Mouse (Mus musculus) testis, adult 2 months (tissue): ENCODE results near the gene Taf15.

Experiments
- CTCF ChIP-seq: fragments of 200-500 bp; IDR thresholded peaks from 2 replicates; pipeline ENCODE4 v1.5.1; 2012; ENCODE audit warnings: low read depth, mild to moderate bottlenecking, inconsistent platforms, low read length, moderate library complexity; ENCODE audit not compliant: control insufficient read depth, insufficient read depth, insufficient replicate concordance
- POLR2A ChIP-seq: fragments of 200-500 bp; IDR thresholded peaks from 2 replicates; pipeline ENCODE4 v1.6.1; 2012; ENCODE audit warnings: low read depth, mild to moderate bottlenecking, inconsistent platforms, low read length, moderate library complexity; ENCODE audit not compliant: control insufficient read depth

GRCm38 (mm10) chr11:83432533-83432932, 40.4 kb upstream of the Taf15 start:
- no peak for TF ChIP-seq CTCF
- no peak for TF ChIP-seq POLR2A
